Mouse (Mus musculus) heart, adult 2 months (tissue): ENCODE measurements around the gene Inafm2.

Source experiments
- CTCF ChIP-seq: fragments of 200-600 bp; IDR thresholded peaks from 2 replicates; pipeline ENCODE4 v1.8.1; 2022; ENCODE audit warnings: antibody characterized with exemption, mild to moderate bottlenecking, moderate library complexity
- EP300 ChIP-seq: fragments of 200-500 bp; IDR thresholded peaks from 2 replicates; pipeline ENCODE4 v1.6.1; 2011; ENCODE audit warnings: low read depth, low read length, control low read depth; ENCODE audit not compliant: insufficient read depth
- POLR2A ChIP-seq: fragments of 200-500 bp; IDR thresholded peaks from 2 replicates; pipeline ENCODE4 v1.6.1; 2011; ENCODE audit warnings: mild to moderate bottlenecking, low read depth, low read length, control low read depth; ENCODE audit not compliant: insufficient read depth

DNA sequence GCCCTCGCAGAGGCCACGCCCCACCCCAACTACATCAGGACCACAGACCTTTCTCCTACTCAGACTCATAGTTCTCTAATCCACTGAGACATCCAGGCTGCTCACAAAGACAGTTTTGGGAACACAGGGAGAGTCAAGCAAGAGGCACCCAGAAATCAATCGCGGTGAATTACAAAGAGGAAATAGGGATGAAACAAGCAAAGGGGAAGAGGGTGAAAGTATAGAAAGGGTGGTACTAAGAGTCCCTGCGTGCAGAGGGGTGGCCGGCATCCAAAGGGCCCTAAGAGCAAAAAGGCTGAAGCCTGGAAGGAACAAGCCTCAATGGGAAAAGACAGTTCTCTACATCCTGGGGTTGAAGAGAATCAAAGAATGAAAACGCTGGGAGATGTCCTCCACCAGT lies 937 bp upstream of the Inafm2 start:
- TF ChIP-seq CTCF (no peak), POLR2A (no peak), EP300 (no peak)
